Mouse (Mus musculus) duodenum, adult 2 months (tissue): ENCODE data around the gene Ppp1r9a. TPM values are rescaled to one million over a fixed set of nuclear protein-coding genes. Genes with fewer than 3 reads are reported as not detected.

Source experiments
- polyA plus RNA-seq: library from polyadenylated mRNA; depleted of rRNA; stranded (reverse); fragments of >200 nt; gene quantifications from 2 replicates; pipeline ENCODE4 v1.2.3, GENCODE M21; 2012; ENCODE audit warnings: low replicate concordance; rRNA removed

Gene Ppp1r9a
- polyA plus RNA-seq: 0.74 and 1.2 TPM in 2 replicates

DNA sequence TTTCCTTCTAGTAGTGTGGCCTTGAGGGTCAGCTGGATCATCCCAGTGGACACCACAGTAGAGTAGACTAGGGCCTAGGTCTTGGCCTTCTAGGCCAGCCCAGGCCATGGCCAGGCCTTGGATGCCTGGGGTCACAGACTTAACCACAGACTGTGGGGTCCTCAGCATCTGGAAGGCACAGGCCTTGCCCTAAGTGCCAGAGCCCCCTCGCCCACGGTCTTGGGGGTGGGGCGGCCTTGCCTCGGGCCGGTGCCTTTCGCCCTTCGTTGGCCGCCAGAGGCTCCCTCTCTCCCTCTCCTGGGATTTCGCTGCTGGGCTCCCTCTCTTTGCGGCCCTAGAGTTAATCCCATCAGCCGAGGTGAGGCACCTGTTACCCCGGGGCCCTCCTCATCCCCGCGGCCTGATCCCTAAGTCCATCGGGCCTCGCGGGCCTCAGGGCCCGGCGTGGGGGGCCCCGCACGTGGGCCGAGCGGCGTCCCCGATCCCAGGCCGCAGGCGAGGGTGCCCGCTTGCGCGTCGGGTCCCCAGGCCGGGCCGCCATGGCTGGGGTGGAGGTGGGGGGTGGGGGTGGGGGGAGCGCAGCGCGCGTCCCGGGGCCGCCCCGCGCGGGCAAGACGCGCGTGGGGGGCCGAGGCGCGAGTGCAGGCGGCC, at the start of gene Ppp1r9a:
Ppp1r9a (plus strand) TSS at position 244 of the 651 bp plus-strand sequence.

DNA sequence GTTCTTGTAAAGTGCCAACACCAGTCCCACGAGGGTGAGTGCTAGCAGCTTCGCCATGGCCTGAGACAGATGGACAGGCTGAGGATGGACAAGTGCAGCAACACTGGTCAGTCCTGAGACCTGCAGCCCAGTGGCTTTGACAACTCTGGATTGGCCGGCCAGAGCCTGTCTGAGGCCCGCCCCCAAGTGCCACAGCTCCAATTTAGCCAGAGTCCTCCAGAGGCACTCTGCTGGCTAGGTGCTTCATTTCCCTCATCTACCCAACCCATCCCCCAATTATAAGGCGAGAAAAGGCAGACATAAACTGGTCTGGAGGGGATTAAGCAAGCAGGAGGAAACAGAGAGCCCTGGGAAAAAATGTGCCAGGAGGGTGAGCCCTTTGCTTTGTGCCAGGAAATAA, 291.0 kb downstream of the Ppp1r9a start, which contains the start of gene Pon1:
Pon1 (minus strand) TSS at position 254 of the 400 bp plus-strand sequence.

Other genes with a start within 250 kb of the Ppp1r9a start
- gene Sgce, start 155.7 kb upstream of the Ppp1r9a start, polyA plus RNA-seq: 2.2 TPM in 2 replicates
- gene Peg10, start 155.6 kb upstream of the Ppp1r9a start, polyA plus RNA-seq: 0.11 and 0.25 TPM in 2 replicates